Mouse (Mus musculus) intestine, postnatal 0 days (tissue): ENCODE data around the gene Lrch3. TPM values are rescaled to one million over a fixed set of nuclear protein-coding genes. Genes with fewer than 3 reads are reported as not detected.
A peak's percentile ranks its signal among the peaks of the same experiment; 100 is the strongest.
"Not testable (repeated sequence)": the region's sequence is repeated elsewhere in the genome, so short reads cannot be mapped to it uniquely, and the experiment has no call there.

Experiments used
- ATAC-seq: fragments of 200-750 bp; cut with Nextera tagmentation; 2 replicates; pipeline ENCODE4 v1.8.0; 2017; ENCODE audit warnings: mild to moderate bottlenecking, moderate TSS enrichment, moderate library complexity
- H3K27ac ChIP-seq: fragments of 300-500 bp; sonication (generic); 2 replicates; pipeline ENCODE4 v1.5.1; 2014; ENCODE audit warnings: mild to moderate bottlenecking, low read depth, low read length, moderate library complexity
- H3K27me3 ChIP-seq: fragments of 300-500 bp; sonication (generic); replicated peaks from 2 replicates; pipeline ENCODE4 v1.6.1; 2014; ENCODE audit warnings: low read length, mixed read lengths; ENCODE audit not compliant: control insufficient read depth, insufficient read depth
- H3K36me3 ChIP-seq: fragments of 300-500 bp; sonication (generic); 2 replicates; pipeline ENCODE4 v1.6.1; 2014; ENCODE audit warnings: mild to moderate bottlenecking, moderate library complexity; ENCODE audit not compliant: control insufficient read depth, insufficient read depth
- H3K4me1 ChIP-seq: fragments of 300-500 bp; sonication (generic); replicated peaks from 2 replicates; pipeline ENCODE4 v1.6.1; 2014; ENCODE audit warnings: antibody characterized with exemption, low read length, mixed read lengths; ENCODE audit not compliant: control insufficient read depth, insufficient read depth
- H3K4me2 ChIP-seq: fragments of 300-500 bp; sonication (generic); replicated peaks from 2 replicates; pipeline ENCODE4 v1.6.1; 2014; ENCODE audit warnings: low read depth, mild to moderate bottlenecking, moderate library complexity
- H3K4me3 ChIP-seq: fragments of 300-500 bp; sonication (generic); 2 replicates; pipeline ENCODE4 v1.5.1; 2014; ENCODE audit warnings: low read depth, low read length
- H3K9ac ChIP-seq: fragments of 300-500 bp; sonication (generic); 2 replicates; pipeline ENCODE4 v1.6.1; 2014; ENCODE audit warnings: mild to moderate bottlenecking, low read depth, low read length
- H3K9me3 ChIP-seq: fragments of 300-500 bp; sonication (generic); 2 replicates; pipeline ENCODE4 v1.6.1; 2016; ENCODE audit warnings: mixed run types; ENCODE audit not compliant: control insufficient read depth
- CTCF ChIP-seq: sonication (generic); IDR thresholded peaks from 2 replicates; pipeline ENCODE4 v1.5.1; 2016; ENCODE audit warnings: low read depth, mild to moderate bottlenecking, control low read depth, antibody characterized with exemption, moderate library complexity
- WGBS: fragments of 180-500 bp; shearing (Covaris S2); extraction: QIAGEN DNeasy Blood & Tissue Kit; methylation state at CpG from one replicate; pipeline ENCODE4 v1.1.7; 2014; 5-methylcytosine and 5-hydroxymethylcytosine counted together
- polyA plus RNA-seq: library from polyadenylated mRNA; unstranded; fragments of >200 nt; fragmentation: Nextera tagmentation; extraction: Ambion mirVana; gene quantifications from 2 replicates; pipeline ENCODE4 v1.2.1, GENCODE M21; 2015

Gene Lrch3
- polyA plus RNA-seq, 1 experiment from 2014 or later, result 7.8 TPM

DNA sequence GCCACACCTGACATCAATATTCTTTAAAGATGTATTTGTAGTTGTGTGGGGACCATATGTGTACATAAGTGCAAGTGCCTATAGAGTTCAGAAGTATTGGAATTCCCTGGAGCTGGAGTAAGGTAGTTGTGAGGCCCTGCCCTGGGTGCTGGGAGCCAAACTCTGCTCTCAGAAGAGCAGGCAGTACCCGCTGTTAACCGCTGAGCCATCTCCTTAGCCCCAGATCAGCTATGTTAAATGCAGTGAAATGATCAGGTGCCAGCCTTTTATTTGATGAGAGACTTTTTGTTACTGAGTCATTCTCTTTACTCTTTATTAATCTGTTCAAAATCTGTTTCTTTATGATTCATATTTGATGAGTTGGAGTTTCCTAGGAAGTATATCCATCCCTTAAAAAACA is 16.0 kb downstream of the Lrch3 start:
- no peak overlapping the region for H3K4me2 ChIP-seq
- H3K27me3 ChIP-seq, result no peaks in the 10 kb centered on the region
- 44% methylated on average over 2 of the region's 2 CpGs for WGBS
- ATAC-seq, result no peak
- TF ChIP-seq CTCF, result no peak
- no peaks in the 10 kb centered on the region for H3K4me1 ChIP-seq
- H3K9ac ChIP-seq, result no peak overlapping the region
- H3K9me3 ChIP-seq, result no peaks in the 10 kb centered on the region
- H3K27ac ChIP-seq, result no peak overlapping the region
- no peak overlapping the region for H3K4me3 ChIP-seq
- no peaks in the 10 kb centered on the region for H3K36me3 ChIP-seq

DNA sequence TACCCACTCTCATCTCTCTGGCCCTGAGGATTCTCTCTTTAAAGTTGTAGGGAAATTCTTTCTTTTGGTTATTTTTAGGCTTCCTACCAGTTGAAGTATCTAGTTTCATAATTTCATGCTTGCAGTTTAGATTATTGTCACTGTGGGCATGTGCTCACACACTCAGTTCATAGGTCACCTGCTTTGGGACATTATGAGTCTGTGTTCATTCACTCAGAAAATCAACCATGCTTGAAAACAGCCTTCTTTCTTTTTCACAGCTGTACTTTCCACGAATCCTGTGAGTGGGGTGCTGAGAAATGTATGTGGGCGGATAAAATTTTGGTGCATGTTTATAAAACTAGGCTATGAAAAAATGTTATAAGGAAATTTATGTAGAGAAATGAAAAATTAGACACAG is 20.6 kb downstream of the Lrch3 start:
- Histone ChIP-seq H3K9ac (no peak overlapping the region), H3K27ac (no peak overlapping the region), H3K4me1 (no peaks in the 10 kb centered on the region), H3K9me3 (no peaks in the 10 kb centered on the region), H3K27me3 (no peaks in the 10 kb centered on the region), H3K36me3 (no peaks in the 10 kb centered on the region), H3K4me2 (no peak overlapping the region), H3K4me3 (no peak overlapping the region)
- 74% methylated on average over 2 of the region's 2 CpGs for WGBS
- no peak for TF ChIP-seq CTCF
- ATAC-seq, result no peak

DNA sequence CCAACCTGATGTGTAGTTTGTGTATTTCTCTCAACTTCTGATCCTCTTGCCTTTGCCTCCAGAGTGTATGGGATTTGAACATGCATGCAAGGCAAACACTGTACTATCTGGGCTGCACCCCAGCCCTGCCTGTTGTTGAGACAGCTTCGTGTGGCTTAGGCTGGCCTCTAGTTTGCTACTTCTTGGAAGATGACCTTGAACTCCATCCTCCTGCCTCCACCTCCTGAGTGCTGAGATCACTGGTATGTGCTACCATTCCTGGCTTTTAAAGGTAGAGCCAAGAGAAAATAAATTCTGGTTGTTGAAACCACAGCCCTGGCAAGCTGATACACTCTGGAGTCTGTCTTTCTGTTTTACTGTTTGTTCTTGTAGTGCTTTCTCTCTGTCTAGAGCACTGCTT is 21.2 kb downstream of the Lrch3 start:
- Histone ChIP-seq H3K9me3 (no peaks in the 10 kb centered on the region), H3K36me3 (no peaks in the 10 kb centered on the region), H3K27me3 (no peaks in the 10 kb centered on the region), H3K4me1 (no peaks in the 10 kb centered on the region), H3K9ac (no peak overlapping the region), H3K4me3 (no peak overlapping the region), H3K27ac (no peak overlapping the region), H3K4me2 (no peak overlapping the region)
- TF ChIP-seq CTCF, result no peak
- WGBS, result 21% methylated on average over 1 of the region's 1 CpGs
- no peak for ATAC-seq

DNA sequence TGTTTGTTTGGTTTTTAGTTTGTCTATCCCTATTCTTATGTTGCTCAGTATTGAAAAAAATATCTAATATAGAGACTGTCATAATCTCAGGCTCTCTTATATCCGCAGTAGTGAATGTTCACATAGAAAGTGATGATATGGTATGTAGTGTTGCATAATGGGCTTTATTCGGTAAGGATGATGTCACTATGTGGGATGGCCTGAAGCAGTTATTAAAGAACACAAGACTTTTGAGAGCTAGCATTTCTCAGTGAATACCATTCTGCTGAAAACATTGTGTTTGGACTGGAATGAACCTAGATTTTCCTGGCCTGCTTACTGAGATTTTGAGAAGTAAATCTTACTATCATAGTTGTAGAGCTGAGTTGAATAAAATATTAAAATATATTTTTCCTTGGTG is 23.5 kb downstream of the Lrch3 start:
- Histone ChIP-seq H3K27ac (no peak overlapping the region), H3K9me3 (no peaks in the 10 kb centered on the region), H3K27me3 (no peaks in the 10 kb centered on the region), H3K9ac (no peak overlapping the region), H3K4me3 (no peak overlapping the region), H3K36me3 (no peaks in the 10 kb centered on the region), H3K4me1 (no peaks in the 10 kb centered on the region), H3K4me2 (no peak overlapping the region)
- TF ChIP-seq CTCF, result no peak
- 65% methylated on average over 2 of the region's 2 CpGs for WGBS
- no peak for ATAC-seq

DNA sequence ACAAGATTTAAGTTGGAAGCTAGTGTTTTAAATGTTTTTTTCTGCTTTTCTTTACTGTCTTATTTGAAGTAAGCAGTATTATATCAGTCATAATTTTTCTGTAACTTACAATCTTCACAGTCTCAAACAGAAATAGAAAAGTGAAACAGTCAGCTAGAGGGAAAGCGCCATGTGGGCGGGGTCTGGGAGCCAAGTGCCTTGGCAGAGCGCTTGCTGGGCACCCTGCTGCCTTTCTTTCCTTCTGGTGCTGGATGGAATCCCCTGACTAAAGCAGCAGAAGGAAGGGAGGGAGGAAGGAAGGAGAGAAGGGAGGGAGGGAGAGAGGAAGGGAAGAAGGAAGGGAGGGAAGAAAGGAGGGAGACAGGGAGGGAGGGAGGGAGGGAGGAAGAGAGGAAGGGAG is 25.4 kb downstream of the Lrch3 start:
- not testable (repeated sequence) for H3K27me3 ChIP-seq, ATAC-seq, H3K4me2 ChIP-seq, H3K9me3 ChIP-seq, H3K9ac ChIP-seq, H3K27ac ChIP-seq, H3K36me3 ChIP-seq, H3K4me1 ChIP-seq, H3K4me3 ChIP-seq
- 62% methylated on average over 3 of the region's 3 CpGs for WGBS

DNA sequence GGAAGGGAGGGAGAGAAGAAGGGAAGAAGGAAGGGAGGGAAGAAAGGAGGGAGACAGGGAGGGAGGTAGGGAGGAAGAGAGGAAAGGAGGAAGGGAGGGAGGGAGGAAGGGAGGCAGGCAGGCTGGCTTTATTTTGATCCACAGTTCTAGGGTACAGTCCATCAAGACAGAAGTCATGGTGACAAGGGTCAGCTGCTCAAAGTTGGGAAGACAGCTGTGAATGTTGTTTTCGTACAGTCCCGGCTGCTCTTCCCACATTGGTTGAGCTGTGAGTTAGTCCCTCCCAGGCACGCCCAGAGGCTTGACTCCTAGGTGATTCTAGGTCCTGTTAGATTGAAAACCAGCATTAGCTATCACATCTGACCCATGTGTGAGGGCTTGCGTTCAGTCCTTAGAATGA is 25.8 kb downstream of the Lrch3 start:
- not testable (repeated sequence) for H3K4me3 ChIP-seq, H3K36me3 ChIP-seq, H3K27me3 ChIP-seq, H3K27ac ChIP-seq, ATAC-seq, H3K4me1 ChIP-seq, H3K4me2 ChIP-seq, H3K9ac ChIP-seq, H3K9me3 ChIP-seq
- WGBS, result 85% methylated on average over 3 of the region's 4 CpGs

DNA sequence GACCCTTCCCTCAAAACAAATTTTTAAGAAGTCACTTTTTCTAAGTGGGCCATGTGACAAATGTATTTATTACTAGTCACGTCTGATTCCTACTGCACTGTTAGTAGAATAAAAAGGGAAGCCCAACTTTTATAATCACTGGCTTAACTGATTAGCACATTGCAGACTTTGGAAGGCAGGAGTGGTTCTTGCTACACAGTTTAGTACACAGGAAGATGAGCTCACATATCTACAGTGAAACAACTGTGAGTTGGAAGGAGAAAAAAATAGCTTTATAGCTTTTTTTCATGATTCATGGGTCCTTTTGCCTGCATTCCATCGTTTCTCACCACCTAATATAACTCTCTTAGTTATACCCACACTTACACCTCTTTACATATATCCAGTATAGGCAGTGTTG is 27.3 kb downstream of the Lrch3 start:
- not testable (repeated sequence) for H3K36me3 ChIP-seq, H3K9me3 ChIP-seq, H3K4me2 ChIP-seq, H3K27me3 ChIP-seq, H3K4me1 ChIP-seq, H3K9ac ChIP-seq, H3K4me3 ChIP-seq, H3K27ac ChIP-seq
- 52% methylated on average over 2 of the region's 2 CpGs for WGBS
- ATAC-seq, result peak; percentile 61; the same call in 1 of the 2 replicates
